Mouse (Mus musculus): ENCODE data around the gene Hist1h2bm.
A peak's percentile ranks its signal among the peaks of the same experiment; 100 is the strongest.

DNA sequence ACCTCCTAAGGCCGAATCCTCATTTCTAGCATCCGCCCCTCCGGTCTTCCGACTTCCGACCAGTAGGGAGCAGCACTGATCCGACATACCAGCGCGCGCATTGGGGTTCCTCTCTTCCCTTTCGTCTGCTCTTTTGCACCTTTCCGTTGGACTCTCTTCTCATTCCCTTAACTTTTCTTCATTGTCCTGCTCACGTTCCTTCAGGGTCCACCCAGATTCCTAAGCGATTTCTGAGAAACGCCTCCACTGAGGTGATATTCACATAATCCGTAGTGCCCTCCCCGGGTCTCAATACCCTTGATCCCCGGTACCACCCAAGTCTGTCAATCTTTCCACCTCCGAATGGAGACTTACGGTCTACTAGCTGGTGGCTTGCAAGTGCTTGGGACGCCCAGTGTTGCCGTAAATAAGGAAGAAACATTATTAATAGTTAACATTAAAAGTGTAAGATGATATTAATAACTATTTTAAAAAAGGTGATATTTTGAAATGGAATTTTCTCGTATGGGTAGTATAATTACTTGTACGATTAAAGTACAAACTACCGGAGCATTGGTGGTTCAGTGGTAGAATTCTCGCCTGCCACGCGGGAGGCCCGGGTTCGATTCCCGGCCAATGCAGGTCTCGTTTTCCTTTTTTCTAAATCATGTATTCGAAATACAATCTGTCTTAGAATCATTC lies 11.7 kb upstream of the Hist1h2bm start:
- no peak for TF ChIP-seq POLR2A (IDR thresholded peaks at IDR 0.05; ENCODE audit: borderline replicate concordance, low read depth, low read length)
- peak; percentile 69 for TF ChIP-seq CTCF (IDR thresholded peaks at IDR 0.05; ENCODE audit: low read depth, low read length)

All from bone marrow macrophage, adult 2 months (primary cell).